Comparison of ENCODE assay signal across 13 mouse cellular contexts in genomic region chrX:11861892-11862291, GRCm38 (mm10).
DNase-seq lines count a peak whose midpoint lies in the region; ATAC-seq and TF ChIP-seq lines count a peak whose summit lies in the region.
"Had no signal": no experiment of that assay in that cellular context is flagged by ENCODE, and none has a peak within 500 bp of the region (broad histone marks: within the 10 kb centered on the region; RNA-seq: fewer than 3 reads in every experiment).

No protein-coding gene starts in this region.

- peaks cover 3% of the 10 kb centered on the region; the same call in 1 of the 2 replicates for H3K27me3 ChIP-seq in forebrain, embryonic 11.5 days (ENCODE audit: control insufficient read depth, insufficient read depth, low read length)
- no peaks in the 10 kb centered on the region; the same call in 1 of the 2 replicates for H3K27me3 ChIP-seq in forebrain, embryonic 15.5 days
- H3K27me3 ChIP-seq in lung, embryonic 14.5 days (ENCODE audit: insufficient read depth, low read length) = no peaks in the 10 kb centered on the region
- H3K27me3 ChIP-seq in liver, postnatal 0 days (ENCODE audit: insufficient read depth, low read length) = 0 out of 2 replicates have a peak, but pooled peaks cover 5% of the 10 kb centered on the region

- intact Hi-C loops in left cerebral cortex, postnatal 25 days (cut with DNase I) = no loop called here

- TF ChIP-seq CTCF in lung, embryonic 14.5 days (IDR thresholded peaks at IDR 0.05; ENCODE audit: low read depth) = no peak
- TF ChIP-seq CTCF in liver, postnatal 0 days (IDR thresholded peaks at IDR 0.05; ENCODE audit: low read depth) = no peak

- TF ChIP-seq EP300 in liver, postnatal 0 days (IDR thresholded peaks at IDR 0.05; ENCODE audit: low read depth) = no peak

- H3K4me1 ChIP-seq in forebrain, embryonic 11.5 days (replicated peaks; ENCODE audit: control insufficient read depth, insufficient read depth, low read length) = peaks cover 3% of the 10 kb centered on the region; the same call in 1 of the 2 replicates
- H3K4me1 ChIP-seq in forebrain, embryonic 15.5 days = peaks cover 22% of the 10 kb centered on the region
- H3K4me1 ChIP-seq in lung, embryonic 14.5 days (ENCODE audit: insufficient read depth) = 0 out of 2 replicates have a peak, but pooled peaks cover 6% of the 10 kb centered on the region
- no peaks in the 10 kb centered on the region for H3K4me1 ChIP-seq in liver, postnatal 0 days (ENCODE audit: insufficient read depth)

- no peak overlapping the region for H3K4me2 ChIP-seq in forebrain, embryonic 11.5 days (ENCODE audit: low read depth, low read length, severe bottlenecking)
- no peak overlapping the region for H3K4me2 ChIP-seq in forebrain, embryonic 15.5 days (replicated peaks)
- H3K4me2 ChIP-seq in lung, embryonic 14.5 days = no peak overlapping the region
- H3K4me2 ChIP-seq in liver, postnatal 0 days (ENCODE audit: low read depth, low read length) = no peak overlapping the region
- H3K4me2 ChIP-seq: forebrain, embryonic 12.5 days; lung, embryonic 15.5 days had no signal

- no peaks in the 10 kb centered on the region for H3K9me3 ChIP-seq in forebrain, embryonic 11.5 days (ENCODE audit: control insufficient read depth, low read length)
- H3K9me3 ChIP-seq in forebrain, embryonic 15.5 days = no peaks in the 10 kb centered on the region
- no peaks in the 10 kb centered on the region for H3K9me3 ChIP-seq in lung, embryonic 14.5 days (ENCODE audit: low read depth, low read length)
- no peaks in the 10 kb centered on the region for H3K9me3 ChIP-seq in liver, postnatal 0 days (ENCODE audit: low read length)
- H3K9me3 ChIP-seq: forebrain, embryonic 12.5 days; G1E; lung, embryonic 15.5 days had no signal

- 29% methylated on average over 7 of the region's 8 CpGs for WGBS in forebrain, embryonic 11.5 days
- WGBS in forebrain, embryonic 15.5 days = 21% methylated on average over 8 of the region's 8 CpGs
- WGBS in lung, embryonic 14.5 days = 24% methylated on average over 8 of the region's 8 CpGs
- 30% methylated on average over 8 of the region's 8 CpGs for WGBS in liver, postnatal 0 days (ENCODE audit: insufficient replicate concordance)

- ATAC-seq in forebrain, embryonic 11.5 days (replicated peaks; ENCODE audit: low FRiP score) = no peak
- no peak for ATAC-seq in forebrain, embryonic 15.5 days (replicated peaks)
- no peak for ATAC-seq in lung, embryonic 14.5 days (ENCODE audit: insufficient read depth)
- ATAC-seq in liver, postnatal 0 days = no peak
- ATAC-seq: intestine, embryonic 16.5 days had no signal

- DNase-seq in forebrain, embryonic 11.5 days (ENCODE audit: low spot score) = peak; percentile 58
- DNase-seq in lung, embryonic 14.5 days = peak; percentile 30
- DNase-seq in lung, postnatal 14 days = no peak
- DNase-seq in forelimb bud, embryonic 11.5 days (ENCODE audit: low read depth, low spot score) = peak; percentile 24
- peak; percentile 34 for DNase-seq in retina, embryonic 14.5 days (ENCODE audit: low spot score)
- no peak for DNase-seq in left cerebral cortex, postnatal 25 days (ENCODE audit: low spot score in 2 of 2)
- no peak for DNase-seq in liver, postnatal 0 days
- DNase-seq: gastrocnemius, postnatal 25 days had no signal

- H3K4me3 ChIP-seq in forebrain, embryonic 11.5 days (ENCODE audit: low read depth, low read length) = no peak overlapping the region
- no peak overlapping the region for H3K4me3 ChIP-seq in forebrain, embryonic 15.5 days
- H3K4me3 ChIP-seq in lung, embryonic 14.5 days (ENCODE audit: low read depth, low read length) = no peak overlapping the region
- H3K4me3 ChIP-seq in liver, postnatal 0 days (ENCODE audit: low read depth, low read length) = no peak overlapping the region
- H3K4me3 ChIP-seq: forebrain, embryonic 12.5 days; lung, embryonic 15.5 days had no signal

- no peak overlapping the region for H3K27ac ChIP-seq in forebrain, embryonic 11.5 days (ENCODE audit: low read depth, low read length)
- no peak overlapping the region for H3K27ac ChIP-seq in forebrain, embryonic 15.5 days (replicated peaks)
- no peak overlapping the region for H3K27ac ChIP-seq in lung, embryonic 14.5 days (ENCODE audit: low read depth)
- no peak overlapping the region for H3K27ac ChIP-seq in liver, postnatal 0 days (ENCODE audit: low read depth)
- H3K27ac ChIP-seq: forebrain, embryonic 12.5 days; lung, embryonic 15.5 days had no signal

- H3K36me3 ChIP-seq in forebrain, embryonic 11.5 days (ENCODE audit: control insufficient read depth, insufficient read depth, low read length) = no peaks in the 10 kb centered on the region
- H3K36me3 ChIP-seq in forebrain, embryonic 15.5 days = no peaks in the 10 kb centered on the region
- no peaks in the 10 kb centered on the region for H3K36me3 ChIP-seq in lung, embryonic 14.5 days (ENCODE audit: insufficient read depth)
- H3K36me3 ChIP-seq in liver, postnatal 0 days (replicated peaks; ENCODE audit: insufficient read depth, low read length) = no peaks in the 10 kb centered on the region
- H3K36me3 ChIP-seq: forebrain, embryonic 12.5 days; G1E; lung, embryonic 15.5 days had no signal

- H3K9ac ChIP-seq in forebrain, embryonic 11.5 days (ENCODE audit: low read length) = no peak overlapping the region
- no peak overlapping the region for H3K9ac ChIP-seq in forebrain, embryonic 15.5 days (replicated peaks)
- H3K9ac ChIP-seq in lung, embryonic 14.5 days = no peak overlapping the region
- no peak overlapping the region for H3K9ac ChIP-seq in liver, postnatal 0 days (replicated peaks)
- H3K9ac ChIP-seq: forebrain, embryonic 12.5 days; lung, embryonic 15.5 days had no signal

Comparison
In these comparisons a context has a peak if more than half of its experiments do, and no peak if none do; other contexts are left out.
1. DNase-seq: peak in forebrain, embryonic 11.5 days (single experiment), lung, embryonic 14.5 days (single experiment), forelimb bud, embryonic 11.5 days (single experiment) and retina, embryonic 14.5 days (single experiment); none in lung, postnatal 14 days (single experiment), left cerebral cortex, postnatal 25 days (0 of 2) and liver, postnatal 0 days (single experiment).